Mouse (Mus musculus) heart, postnatal 36 days (tissue): ENCODE data around the gene Cdc40. TPM values are rescaled to one million over a fixed set of nuclear protein-coding genes. Genes with fewer than 3 reads are reported as not detected.

Source experiments
- DNase-seq, 2 experiments: peaks; one replicate each; pipeline ENCODE4 v3.0.0; 2021 to 2022
- intact Hi-C: fragments of 180-260 bp; cut with DNase I; formaldehyde crosslinking; loops from one replicate; pipeline ENCODE4 v1.15.1; 2025
- total RNA-seq, 2 experiments: library from RNA; stranded (reverse); gene quantifications; 2 replicates each; pipeline ENCODE4 v1.2.3; 2021

Cdc40 gene
- 10 to 100 TPM; 19.6 to 21.2 TPM for total RNA-seq

DNA sequence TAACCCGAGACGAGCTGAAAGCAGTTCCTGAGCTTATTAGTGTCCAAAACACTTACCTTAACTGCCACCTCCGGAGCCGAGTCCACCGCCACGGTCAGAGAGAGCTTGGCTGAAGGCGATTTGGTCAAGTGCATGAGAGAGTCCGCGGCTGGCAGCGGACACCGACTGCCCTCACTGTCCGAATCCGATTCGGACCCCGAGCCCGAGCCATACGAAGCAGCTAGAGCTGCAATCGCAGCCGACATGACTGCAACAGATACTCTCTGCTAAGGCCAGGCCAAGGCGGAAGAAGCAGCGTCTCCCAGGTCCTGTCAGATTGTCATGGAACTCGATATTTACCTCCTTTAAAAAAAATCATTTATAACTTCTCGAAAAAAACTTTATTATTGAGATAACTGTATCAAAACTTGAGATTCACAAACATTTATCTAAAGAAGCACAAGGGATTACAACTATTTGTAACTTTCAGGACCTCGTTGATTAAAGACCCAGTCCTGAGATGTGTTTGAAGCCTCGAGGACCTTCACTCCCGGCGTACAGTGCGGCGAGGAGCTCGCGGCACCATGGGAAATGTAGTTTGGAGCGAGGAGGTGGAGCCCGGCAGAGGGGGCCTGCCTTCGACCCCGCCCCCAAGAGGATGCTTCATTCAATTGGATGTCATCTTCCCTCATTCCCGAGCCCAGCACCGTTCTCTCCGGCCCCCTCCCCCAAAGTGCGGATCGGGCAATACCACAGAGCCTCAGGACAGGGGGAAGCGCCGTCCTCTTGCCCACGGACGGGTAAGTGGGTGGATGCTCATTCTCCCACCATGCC, at the start of gene Cdc40, which contains the start of gene Wasf1:
Cdc40 (minus strand) TSS at position 481 of the 813 bp plus-strand sequence.
Wasf1 (plus strand) TSS at position 645 of the 813 bp plus-strand sequence.
- peak; percentile 89 to 91 for DNase-seq
- intact Hi-C loops: loop anchor here (1.0 to 10.0 kb wide), 3 partner anchors 200 to 626 kb away; partner anchors contain the start of genes Ak9, Fig4, Gtf3c6 and Mettl24

DNA sequence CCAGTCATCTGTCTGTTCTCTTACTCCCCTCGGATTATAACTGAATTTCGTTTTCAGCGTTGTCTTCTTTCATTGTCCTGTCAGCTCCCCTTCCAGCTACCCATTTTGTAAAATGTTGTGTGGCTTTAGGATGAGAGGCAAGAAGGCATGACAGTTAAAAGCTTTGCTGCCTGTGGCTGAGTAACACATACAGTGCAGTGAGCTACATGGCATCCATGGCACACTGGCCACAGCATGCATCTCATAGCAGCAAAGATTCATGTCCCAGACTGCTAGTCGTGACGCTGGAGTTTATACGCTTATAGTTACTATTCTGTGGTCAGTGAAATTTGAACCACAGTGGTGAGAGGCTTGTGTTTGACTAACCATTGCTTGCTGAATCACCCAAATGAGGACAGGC, 36.4 kb upstream of the Cdc40 start:
- DNase-seq: no peak
- intact Hi-C loops: no loop called here

DNA sequence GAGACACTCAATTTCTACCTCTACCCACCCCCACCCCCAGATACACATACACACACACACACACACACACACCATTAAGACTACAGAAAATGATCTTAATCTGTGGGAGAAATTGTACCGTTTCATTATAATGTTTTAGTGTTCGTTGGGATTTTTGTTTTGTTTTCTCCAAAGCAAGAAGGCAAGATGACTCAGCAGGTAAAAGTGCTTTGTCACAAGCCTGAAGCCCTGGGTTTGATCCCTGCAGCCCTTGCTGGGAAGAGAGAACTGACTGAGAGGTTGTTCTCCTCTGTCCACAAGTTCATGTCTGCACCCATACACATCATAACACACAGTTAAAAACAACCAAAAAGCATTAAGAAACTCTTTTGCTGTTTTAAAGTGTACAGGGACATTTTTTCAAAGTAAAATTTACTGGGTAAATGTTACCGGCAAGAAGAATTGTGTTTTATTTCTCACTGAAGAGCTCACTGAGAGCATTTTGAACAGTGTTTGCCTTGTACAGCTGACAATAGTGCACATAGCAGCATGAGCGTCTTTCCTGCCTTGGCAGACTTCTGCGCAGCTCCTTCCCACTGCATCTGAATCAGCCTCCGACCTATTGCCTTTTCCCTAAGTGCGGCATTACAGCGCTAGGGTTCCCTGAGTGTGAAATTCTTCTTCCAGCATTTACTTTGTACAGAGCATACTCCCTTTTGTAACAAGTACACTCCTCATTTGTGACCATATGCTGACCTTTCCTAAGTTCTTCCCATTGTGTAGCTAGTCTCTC, 35.7 kb upstream of the Cdc40 start:
- intact Hi-C loops: no loop called here
- DNase-seq: no peak

GRCm38 (mm10) chr10:40915240-40915639, 32.1 kb upstream of the Cdc40 start:
- intact Hi-C loops: no loop called here
- DNase-seq: no peak

GRCm38 (mm10) chr10:40910811-40911210, 27.7 kb upstream of the Cdc40 start:
- DNase-seq: no peak
- intact Hi-C loops: no loop called here

- no peak for DNase-seq
- intact Hi-C loops: no loop called here
Measured at GRCm38 (mm10) chr10:40908580-40908979, 25.5 kb upstream of the Cdc40 start.

DNA sequence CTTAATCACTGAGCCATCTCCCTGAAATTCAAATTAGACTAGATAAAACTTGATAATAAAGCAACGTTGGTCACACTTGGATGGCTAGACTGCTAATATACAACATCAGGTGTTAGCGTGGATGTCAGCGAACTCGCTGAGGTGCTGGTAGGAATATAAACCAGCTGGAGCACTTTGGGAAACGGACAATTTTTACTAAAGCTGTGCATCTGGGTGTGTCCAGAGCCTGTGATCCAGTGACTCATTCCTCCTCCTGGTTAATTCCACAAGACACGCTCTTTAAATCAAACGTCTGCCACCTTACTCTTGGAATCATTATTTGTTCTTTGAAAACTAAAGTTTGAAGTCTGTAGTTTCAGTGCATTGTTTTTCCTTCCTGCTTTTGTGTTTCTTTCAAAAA, 23.7 kb upstream of the Cdc40 start:
- no peak for DNase-seq
- intact Hi-C loops: no loop called here

DNA sequence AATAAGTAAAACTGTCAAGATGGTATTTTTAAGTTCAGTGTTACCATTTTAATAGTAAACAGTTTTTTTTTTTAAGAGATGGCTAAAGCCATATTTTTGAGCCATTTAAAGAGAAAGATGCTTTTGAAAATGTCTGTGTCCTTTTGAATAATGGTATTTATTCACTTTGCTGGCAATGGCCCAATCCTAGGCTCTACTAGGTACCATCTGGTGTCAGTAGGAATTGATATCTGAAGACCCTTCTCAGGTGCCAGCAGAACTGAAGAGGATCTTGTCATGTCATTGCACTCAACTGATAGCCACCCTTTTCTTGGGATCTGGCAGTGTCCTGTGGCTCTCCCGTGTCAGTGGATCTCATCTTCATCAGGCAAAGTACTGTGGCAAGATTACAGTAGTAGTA, 23.0 kb upstream of the Cdc40 start:
- no peak for DNase-seq
- intact Hi-C loops: no loop called here

GRCm38 (mm10) chr10:40901786-40902185, 18.7 kb upstream of the Cdc40 start:
- DNase-seq: no peak
- intact Hi-C loops: no loop called here

DNA sequence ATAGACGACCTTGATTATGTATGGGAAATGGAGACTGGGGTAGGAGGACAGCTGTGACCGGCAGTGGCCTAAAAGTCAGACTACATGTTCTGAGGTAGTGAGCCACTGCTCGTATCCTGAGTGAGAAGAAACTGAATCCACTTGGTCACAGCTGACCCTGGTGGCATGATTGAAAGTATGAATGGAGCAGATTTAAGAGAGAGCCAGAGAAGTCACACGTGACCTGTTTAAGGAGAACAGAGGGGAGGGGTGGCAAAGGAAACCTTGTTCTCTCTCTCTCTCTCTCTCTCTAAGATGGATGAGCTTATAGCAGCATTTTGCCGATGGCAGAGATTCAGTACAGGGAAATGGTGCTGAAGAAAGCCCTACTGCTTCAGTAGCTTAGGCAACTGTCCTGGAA, 13.5 kb upstream of the Cdc40 start:
- intact Hi-C loops: no loop called here
- no peak for DNase-seq

GRCm38 (mm10) chr10:40895765-40896164, 12.7 kb upstream of the Cdc40 start:
- DNase-seq: no peak
- intact Hi-C loops: no loop called here

DNA sequence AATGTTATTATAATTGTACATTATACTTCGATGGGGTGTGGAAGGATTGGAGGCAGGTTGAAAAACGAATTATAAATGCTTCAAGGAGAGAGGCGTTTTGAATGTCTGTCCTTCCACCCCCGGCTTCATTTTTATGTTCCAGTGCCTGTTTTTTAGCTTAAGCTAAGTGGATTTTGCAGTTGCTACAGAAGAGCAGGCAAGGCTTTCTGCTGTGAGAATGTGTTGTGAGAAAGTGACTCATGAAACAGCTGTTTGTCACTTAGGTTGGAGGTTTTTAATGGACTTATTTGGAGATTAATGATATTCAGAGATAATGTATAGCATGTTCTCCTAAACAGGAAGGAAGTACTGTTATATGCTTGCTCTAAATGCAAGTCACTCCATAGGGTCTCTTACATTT, 6.0 kb upstream of the Cdc40 start:
- intact Hi-C loops: loop anchor here (10.0 kb wide), 1 partner anchor 416 kb away; the partner anchor contains the start of genes Ak9 and Fig4
- DNase-seq: no peak

DNA sequence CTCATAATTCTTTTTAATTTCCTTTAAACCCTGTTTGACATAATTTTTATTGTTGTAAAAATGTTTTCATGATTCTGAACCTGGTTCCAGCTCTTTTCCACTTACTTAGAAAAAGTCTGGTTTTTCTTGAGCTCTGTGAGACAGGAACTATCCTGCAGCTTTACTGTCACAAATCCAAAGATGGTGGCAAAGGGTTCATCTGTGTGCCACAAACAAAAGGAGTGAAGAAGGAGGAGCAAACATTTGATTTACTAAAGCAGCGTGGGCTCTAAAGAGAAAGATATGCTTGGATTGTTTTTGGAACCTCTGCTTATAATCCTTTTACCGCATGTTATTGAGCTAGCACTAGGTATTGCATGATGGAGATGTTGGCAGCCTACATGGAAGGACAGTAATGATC, 4.2 kb upstream of the Cdc40 start:
- intact Hi-C loops: loop anchor here (10.0 kb wide), 1 partner anchor 417 kb away; the partner anchor contains the start of genes Ak9 and Fig4

GRCm38 (mm10) chr10:40885432-40885831, 2.3 kb upstream of the Cdc40 start:
- intact Hi-C loops: loop anchor here (10.0 kb wide), 1 partner anchor 419 kb away; the partner anchor contains the start of genes Ak9 and Fig4
- DNase-seq: no peak

More for the DNA sequence above, 4.2 kb upstream of the Cdc40 start:
- no peak for DNase-seq

DNA sequence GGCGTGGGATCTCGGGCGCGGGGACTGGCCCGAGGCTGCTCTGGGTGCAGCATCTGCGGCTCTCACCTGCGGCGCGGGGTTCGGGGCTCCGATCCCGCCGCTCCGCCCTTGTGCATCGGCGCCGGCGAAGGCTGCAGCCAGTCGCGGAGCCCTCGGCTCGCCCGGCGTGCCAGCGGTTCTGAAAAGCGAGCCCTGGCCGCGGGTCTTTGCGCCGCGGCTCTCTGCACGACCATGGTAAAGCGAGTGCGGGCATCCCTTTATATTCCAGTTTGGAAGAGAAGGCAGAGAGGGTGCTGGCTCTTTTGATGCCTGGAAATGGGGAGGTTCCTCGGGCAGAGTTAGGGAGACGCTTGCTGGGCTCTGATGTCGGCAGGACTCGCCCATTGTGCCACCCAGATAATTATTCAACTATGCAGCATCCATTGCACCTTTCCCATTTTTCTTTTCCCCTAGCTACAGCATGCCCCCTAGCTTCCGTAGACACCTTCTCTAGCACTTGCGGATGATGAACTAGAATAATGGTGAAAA, 1.2 kb upstream of the Cdc40 start:
- DNase-seq: peak; percentile 15 to 22
- intact Hi-C loops: loop anchor here (1.0 to 10.0 kb wide), 3 partner anchors 235 to 627 kb away; partner anchors contain the start of genes Ak9, Fig4 and Gtf3c6

GRCm38 (mm10) chr10:40883644-40884278, 650 bp upstream of the Cdc40 start:
- DNase-seq: peak in 1 of 2 experiments; percentile 26
- intact Hi-C loops: loop anchor here (1.0 to 10.0 kb wide), 4 partner anchors 200 to 626 kb away; partner anchors contain the start of genes Ak9, Fig4, Gtf3c6 and Mettl24

- intact Hi-C loops: loop anchor here (5.0 to 10.0 kb wide), 2 partner anchors 422 to 625 kb away; partner anchors contain the start of genes Ak9, Fig4 and Gtf3c6
- DNase-seq: no peak
Measured at GRCm38 (mm10) chr10:40882333-40882732, 778 bp downstream of the Cdc40 start.

DNA sequence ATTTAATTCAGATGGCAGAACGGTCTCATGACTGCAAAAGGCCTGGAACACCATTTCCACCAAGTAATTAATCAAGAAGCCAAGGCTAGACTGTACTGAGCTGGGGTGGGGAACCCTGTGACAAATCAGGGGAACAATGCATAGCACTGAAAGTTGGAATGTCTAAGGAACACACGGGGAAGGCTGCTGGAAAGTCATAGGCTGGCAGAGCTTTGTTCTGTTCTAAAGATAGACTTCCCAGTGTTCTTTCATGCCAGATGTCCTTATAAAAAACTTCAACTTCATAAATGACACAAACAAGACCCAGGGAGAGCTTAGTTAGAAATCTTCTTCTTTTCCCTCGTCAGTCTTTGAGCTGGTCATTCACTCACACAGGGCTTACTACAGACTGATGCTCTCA, 1.9 kb downstream of the Cdc40 start:
- intact Hi-C loops: loop anchor here (5.0 to 10.0 kb wide), 2 partner anchors 424 to 624 kb away; partner anchors contain the start of genes Ak9, Fig4 and Gtf3c6

DNA sequence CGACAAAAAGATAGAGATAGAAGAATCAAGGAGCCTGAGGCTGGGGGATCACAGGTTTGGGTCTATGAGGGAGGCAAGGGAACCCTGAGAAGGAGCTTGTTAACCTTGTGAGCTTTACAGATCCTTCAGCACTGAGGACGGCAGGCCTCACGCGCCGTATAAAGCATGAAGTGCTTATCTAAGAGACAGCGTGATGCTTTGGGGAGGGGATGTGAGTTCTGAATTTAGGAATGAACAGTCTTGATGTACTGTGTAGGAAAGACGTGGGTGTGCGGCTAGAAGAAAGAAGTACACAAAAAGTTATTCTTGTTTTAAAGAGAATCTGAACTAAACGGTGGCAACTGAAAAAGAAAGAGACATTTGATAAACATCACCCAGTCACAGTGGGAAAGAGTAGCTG, 3.1 kb downstream of the Cdc40 start:
- DNase-seq: no peak
- intact Hi-C loops: loop anchor here (5.0 to 10.0 kb wide), 2 partner anchors 425 to 623 kb away; partner anchors contain the start of genes Ak9, Fig4 and Gtf3c6

More for the DNA sequence above, 1.9 kb downstream of the Cdc40 start:
- no peak for DNase-seq

DNA sequence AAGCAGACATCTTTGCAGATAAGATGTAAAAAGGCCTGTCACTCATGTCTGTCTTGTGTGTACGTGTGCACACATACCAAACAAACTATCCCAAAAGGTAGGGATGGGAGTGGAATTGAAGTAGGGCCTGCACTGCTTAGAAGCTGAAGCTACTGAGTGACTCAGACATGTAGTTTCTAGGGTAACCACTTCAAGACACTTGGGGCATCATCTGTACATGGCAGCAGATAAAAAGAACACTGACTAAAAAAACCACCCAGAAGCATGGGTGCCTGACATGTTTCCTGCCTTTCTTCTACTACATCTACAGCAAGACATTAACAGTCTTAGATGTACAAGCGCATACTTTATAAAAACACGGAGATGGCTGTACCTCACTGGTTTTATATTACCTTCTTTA, 4.9 kb downstream of the Cdc40 start:
- DNase-seq: no peak
- intact Hi-C loops: no loop called here
